Mouse (Mus musculus) adrenal gland, adult (tissue): ENCODE measurements around the gene Sparc.

Experiments
- DNase-seq, 2 experiments: peaks; one replicate each; pipeline ENCODE4 v3.0.0; 2022 to 2023; ENCODE audit warnings: low spot score in 1 of 2; ENCODE audit not compliant: inconsistent age in 2 of 2

Gene Sparc

GRCm38 (mm10) chr11:55438031-55438430, 15.0 kb upstream of the Sparc start:
- no peak for DNase-seq

GRCm38 (mm10) chr11:55436089-55436488, 13.1 kb upstream of the Sparc start:
- DNase-seq: peak in 1 of 2 experiments; percentile 66

- DNase-seq: no peak
These were observed 10.0 kb upstream of the Sparc start for GRCm38 (mm10) chr11:55432981-55433380.

GRCm38 (mm10) chr11:55429973-55430372, 7.0 kb upstream of the Sparc start:
- DNase-seq: peak in 1 of 2 experiments; percentile 22

GRCm38 (mm10) chr11:55428186-55429012, 5.4 kb upstream of the Sparc start:
- DNase-seq: peak; percentile 97 to 98

GRCm38 (mm10) chr11:55424746-55425360, 1.9 kb upstream of the Sparc start:
- DNase-seq: peak in 1 of 2 experiments; percentile 58

GRCm38 (mm10) chr11:55423756-55424155, 773 bp upstream of the Sparc start:
- peak; percentile 91 to 93 for DNase-seq

- peak; percentile 89 to 93 for DNase-seq
These were observed 3.2 kb downstream of the Sparc start for GRCm38 (mm10) chr11:55419678-55420307.

- DNase-seq: peak in 1 of 2 experiments; percentile 89
These were observed 3.7 kb downstream of the Sparc start for GRCm38 (mm10) chr11:55419296-55419677.

GRCm38 (mm10) chr11:55418704-55419061, 4.3 kb downstream of the Sparc start:
- peak in 1 of 2 experiments; percentile 85 for DNase-seq

GRCm38 (mm10) chr11:55417898-55418703, 4.9 kb downstream of the Sparc start:
- DNase-seq: peak; percentile 80 to 93

- peak in 1 of 2 experiments; percentile 69 for DNase-seq
These were observed 6.2 kb downstream of the Sparc start for GRCm38 (mm10) chr11:55416609-55417265.

- DNase-seq: peak in 1 of 2 experiments; percentile 74
These were observed 7.3 kb downstream of the Sparc start for GRCm38 (mm10) chr11:55415731-55416130.

GRCm38 (mm10) chr11:55415036-55415704, 7.8 kb downstream of the Sparc start:
- DNase-seq: peak; percentile 74 to 93

- DNase-seq: peak; percentile 53 to 77
These were observed 8.7 kb downstream of the Sparc start for GRCm38 (mm10) chr11:55414314-55414713.

GRCm38 (mm10) chr11:55413416-55413796, 9.6 kb downstream of the Sparc start:
- DNase-seq: peak; percentile 54 to 83

GRCm38 (mm10) chr11:55412680-55413415, 10.1 kb downstream of the Sparc start:
- peak in 1 of 2 experiments; percentile 55 for DNase-seq

- peak in 1 of 2 experiments; percentile 68 for DNase-seq
These were observed 10.9 kb downstream of the Sparc start for GRCm38 (mm10) chr11:55412034-55412433.

- peak in 1 of 2 experiments; percentile 50 for DNase-seq
These were observed 12.5 kb downstream of the Sparc start for GRCm38 (mm10) chr11:55410502-55410901.
